Mouse (Mus musculus) olfactory bulb, adult 2 months (tissue): ENCODE data around the gene Znrf1.

Experiments
- CTCF ChIP-seq: fragments of 200-500 bp; IDR thresholded peaks from 2 replicates; pipeline ENCODE4 v1.5.1; 2012; ENCODE audit warnings: low read depth, mild to moderate bottlenecking, low read length, moderate library complexity; ENCODE audit not compliant: insufficient read depth
- POLR2A ChIP-seq: fragments of 200-500 bp; IDR thresholded peaks from 2 replicates; pipeline ENCODE4 v1.6.1; 2012; ENCODE audit warnings: mild to moderate bottlenecking, low read depth, low read length, moderate library complexity; ENCODE audit not compliant: insufficient read depth

DNA sequence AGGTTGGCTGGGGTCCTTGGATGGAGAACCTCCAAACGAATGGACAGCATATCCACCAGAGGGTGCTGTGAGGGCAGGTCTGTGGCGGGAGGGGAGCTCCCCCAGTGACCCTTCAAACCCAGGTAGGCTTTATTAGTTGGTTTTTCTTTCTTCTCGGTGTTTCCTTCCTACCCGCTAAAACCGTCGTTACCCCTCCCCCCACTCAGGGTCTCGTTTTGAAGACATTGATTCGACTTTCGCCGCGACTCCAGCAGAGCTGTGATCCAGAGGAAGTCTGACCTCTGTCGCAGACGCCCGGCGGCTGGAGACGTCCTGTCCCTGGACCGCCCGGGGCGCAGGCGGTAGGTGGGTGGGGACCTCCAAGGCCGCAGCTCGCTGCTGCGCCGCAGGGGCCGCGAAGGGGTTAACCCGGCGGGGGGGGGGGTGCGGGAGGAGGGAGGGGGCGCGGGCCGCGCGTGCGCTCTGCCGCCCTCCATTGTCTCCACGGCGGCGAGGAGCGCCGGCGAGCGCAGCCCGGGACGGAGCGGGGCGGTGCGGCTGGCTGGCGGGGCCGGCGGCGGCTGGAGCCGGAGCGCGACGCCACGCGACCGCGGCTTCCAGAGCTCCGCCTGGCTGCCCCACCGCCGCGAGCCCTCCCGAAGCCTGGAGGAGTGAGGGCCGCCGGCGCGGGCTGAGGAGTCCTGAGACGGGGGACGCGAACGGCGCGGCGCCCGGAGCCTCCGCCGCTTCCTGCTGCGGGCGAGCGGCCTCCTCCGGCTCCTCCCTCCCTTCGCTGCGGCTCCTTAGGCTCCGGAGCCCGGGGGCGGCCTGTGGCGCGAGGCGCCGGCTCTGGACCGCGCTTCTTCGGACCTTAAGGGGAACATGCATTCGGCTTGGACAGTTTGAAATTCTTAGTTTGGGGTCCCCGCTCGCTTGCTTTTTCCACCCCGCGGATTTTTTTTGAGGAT is at the start of gene Znrf1:
- peak; percentile 39; the same call in 1 of the 2 replicates for TF ChIP-seq CTCF
- peak; percentile 76 for TF ChIP-seq POLR2A
